Mouse (Mus musculus) liver, adult 2 months (tissue): Measurements from ENCODE around the gene Faim. TPM values are rescaled to one million over a fixed set of nuclear protein-coding genes. Genes with fewer than 3 reads are reported as not detected.

ENCODE experiments used
- DNase-seq: peaks from one replicate; pipeline ENCODE4 v3.0.0-alpha.2; 2011; ENCODE audit warnings: low read depth, low spot score; ENCODE audit errors: extremely low read depth
- H3K27ac ChIP-seq: fragments of 200-500 bp; replicated peaks from 2 replicates; pipeline ENCODE4 v1.5.1; 2012; ENCODE audit warnings: low read depth, mild to moderate bottlenecking, control low read depth, inconsistent platforms, low read length; ENCODE audit not compliant: insufficient read depth
- H3K27me3 ChIP-seq: fragments of 200-500 bp; 2 replicates; pipeline ENCODE4 v1.6.1; 2012; ENCODE audit warnings: mild to moderate bottlenecking, moderate library complexity, low read length, inconsistent platforms; ENCODE audit not compliant: control insufficient read depth, insufficient read depth
- H3K36me3 ChIP-seq: fragments of 200-500 bp; 2 replicates; pipeline ENCODE4 v1.6.1; 2012; ENCODE audit warnings: low read length, inconsistent platforms; ENCODE audit not compliant: control insufficient read depth, insufficient read depth
- H3K4me1 ChIP-seq: fragments of 200-500 bp; 2 replicates; pipeline ENCODE4 v1.6.1; 2011; ENCODE audit warnings: low read length; ENCODE audit not compliant: control insufficient read depth, insufficient read depth
- H3K4me3 ChIP-seq: fragments of 200-500 bp; 2 replicates; pipeline ENCODE4 v1.5.1; 2011; ENCODE audit warnings: low read depth, mild to moderate bottlenecking, control low read depth, low read length, moderate library complexity; ENCODE audit not compliant: insufficient read depth
- H3K79me2 ChIP-seq: fragments of 200-500 bp; 2 replicates; pipeline ENCODE4 v1.6.1; 2012; ENCODE audit warnings: inconsistent platforms, mild to moderate bottlenecking, low read length, moderate library complexity; ENCODE audit not compliant: control insufficient read depth, insufficient read depth
- H3K9ac ChIP-seq: fragments of 200-500 bp; 2 replicates; pipeline ENCODE4 v1.6.1; 2012; ENCODE audit warnings: low read depth, mild to moderate bottlenecking, control low read depth, inconsistent platforms, low read length
- CTCF ChIP-seq: fragments of 200-500 bp; IDR thresholded peaks from 2 replicates; pipeline ENCODE4 v1.5.1; 2011; ENCODE audit warnings: low read depth, low read length, control low read depth
- POLR2A ChIP-seq: fragments of 200-500 bp; IDR thresholded peaks from 2 replicates; pipeline ENCODE4 v1.6.1; 2011; ENCODE audit warnings: low read length, control low read depth; ENCODE audit not compliant: insufficient read depth; ENCODE audit errors: extremely low read depth
- WGBS: fragments of 180-500 bp; shearing (Covaris S2); methylation state at CpG from one replicate; pipeline ENCODE4 v1.1.7; 2018; 5-methylcytosine and 5-hydroxymethylcytosine counted together
- polyA plus RNA-seq: library from polyadenylated mRNA; depleted of rRNA; stranded (reverse); fragments of >200 nt; gene quantifications from 2 replicates; pipeline ENCODE4 v1.2.3, GENCODE M21; 2012
- total RNA-seq: library from RNA; depleted of rRNA; stranded (reverse); fragments of >200 nt; gene quantifications from 2 replicates; pipeline ENCODE4 v1.2.3, GENCODE M21; 2014

Gene Faim
- total and polyA plus RNA-seq, 2 experiments = 2.3 to 10.9 TPM

- no peaks in the 10 kb centered on the region for H3K79me2 ChIP-seq
- H3K27me3 ChIP-seq = no peaks in the 10 kb centered on the region
- TF ChIP-seq POLR2A = no peak
- TF ChIP-seq CTCF = no peak
- no peaks in the 10 kb centered on the region for H3K4me1 ChIP-seq
- no peak overlapping the region for H3K9ac ChIP-seq
- 80% methylated on average over 9 of the region's 9 CpGs for WGBS
- no peak overlapping the region for H3K4me3 ChIP-seq
- H3K36me3 ChIP-seq = peaks cover 21% of the 10 kb centered on the region
- DNase-seq = no peak
- no peak overlapping the region for H3K27ac ChIP-seq
Measured at GRCm38 (mm10) chr9:98999881-99000339, 13.7 kb downstream of the Faim start.

GRCm38 (mm10) chr9:99001326-99001725, 15.2 kb downstream of the Faim start:
- TF ChIP-seq POLR2A = no peak
- TF ChIP-seq CTCF = no peak
- H3K79me2 ChIP-seq = no peaks in the 10 kb centered on the region
- WGBS = 92% methylated on average over 6 of the region's 6 CpGs

GRCm38 (mm10) chr9:99009069-99009897, 23.1 kb downstream of the Faim start:
- Histone ChIP-seq H3K4me3 (no peak overlapping the region), H3K36me3 (no peaks in the 10 kb centered on the region), H3K9ac (no peak overlapping the region), H3K27ac (no peak overlapping the region), H3K27me3 (no peaks in the 10 kb centered on the region), H3K79me2 (no peaks in the 10 kb centered on the region), H3K4me1 (no peaks in the 10 kb centered on the region)
- TF ChIP-seq POLR2A (no peak), CTCF (no peak)
- 82% methylated on average over 12 of the region's 12 CpGs for WGBS
- no peak for DNase-seq

More at GRCm38 (mm10) chr9:99001326-99001725, 15.2 kb downstream of the Faim start:
- DNase-seq = no peak
- H3K36me3 ChIP-seq = peaks cover 21% of the 10 kb centered on the region
- H3K4me3 ChIP-seq = no peak overlapping the region
- no peak overlapping the region for H3K9ac ChIP-seq
- no peaks in the 10 kb centered on the region for H3K27me3 ChIP-seq
- no peaks in the 10 kb centered on the region for H3K4me1 ChIP-seq
- H3K27ac ChIP-seq = no peak overlapping the region

DNA sequence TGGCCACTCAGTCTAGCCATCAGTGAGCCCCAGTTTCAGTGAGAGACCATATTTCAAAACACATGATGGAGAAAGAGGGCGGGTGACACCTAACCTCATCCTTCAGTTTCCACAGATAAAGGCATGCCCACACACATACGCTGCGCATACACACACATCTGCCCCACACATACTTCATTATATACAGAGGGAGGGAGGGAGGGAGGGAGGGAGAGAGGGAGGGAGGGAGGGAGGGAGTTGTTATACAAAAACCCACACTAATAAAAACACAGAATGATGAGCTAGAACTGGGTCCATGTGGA, 23.7 kb downstream of the Faim start:
- TF ChIP-seq CTCF = no peak
- TF ChIP-seq POLR2A = no peak
- Histone ChIP-seq H3K9ac (no peak overlapping the region), H3K27me3 (no peaks in the 10 kb centered on the region), H3K27ac (no peak overlapping the region), H3K36me3 (no peaks in the 10 kb centered on the region), H3K4me1 (no peaks in the 10 kb centered on the region), H3K79me2 (no peaks in the 10 kb centered on the region), H3K4me3 (no peak overlapping the region)
- 91% methylated on average over 3 of the region's 3 CpGs for WGBS
- no peak for DNase-seq

- no peaks in the 10 kb centered on the region for H3K79me2 ChIP-seq
- no peak overlapping the region for H3K9ac ChIP-seq
- H3K27ac ChIP-seq = no peak overlapping the region
- no peaks in the 10 kb centered on the region for H3K36me3 ChIP-seq
- TF ChIP-seq CTCF (no peak), POLR2A (no peak)
- no peaks in the 10 kb centered on the region for H3K4me1 ChIP-seq
- DNase-seq = no peak
- H3K27me3 ChIP-seq = no peaks in the 10 kb centered on the region
- WGBS = 81% methylated on average over 3 of the region's 3 CpGs
- H3K4me3 ChIP-seq = no peak overlapping the region
Measured at GRCm38 (mm10) chr9:99016301-99016700, 30.1 kb downstream of the Faim start.

- DNase-seq = no peak
- Histone ChIP-seq H3K4me3 (no peak overlapping the region), H3K27ac (no peak overlapping the region), H3K79me2 (no peaks in the 10 kb centered on the region), H3K27me3 (no peaks in the 10 kb centered on the region), H3K9ac (no peak overlapping the region), H3K4me1 (no peaks in the 10 kb centered on the region), H3K36me3 (no peaks in the 10 kb centered on the region)
- WGBS = 82% methylated on average over 3 of the region's 3 CpGs
- no peak for TF ChIP-seq CTCF
- no peak for TF ChIP-seq POLR2A
Measured at GRCm38 (mm10) chr9:99016759-99017158, 30.6 kb downstream of the Faim start.
